Mouse (Mus musculus) megakaryocyte, embryonic 14.5 days (primary cell): ENCODE measurements at regions not wholly inside any gene's neighbourhood (a gene's known extent, or its start where the extent isn't known, plus 50 kb on each side); places are given as distances from the start of the nearest gene placed in this dataset.

Source experiments
- FLI1 ChIP-seq: IDR thresholded peaks from 2 replicates; pipeline ENCODE4 v1.6.1; 2012; ENCODE audit warnings: low read length, inconsistent platforms, mixed read lengths
- GATA1 ChIP-seq: IDR thresholded peaks from 3 replicates; pipeline ENCODE4 v1.6.1; 2012; ENCODE audit warnings: mixed read lengths, low read length, inconsistent platforms, borderline replicate concordance

GRCm38 (mm10) chr13:107175891-107176290, 154.0 kb upstream of the Kif2a start:
- TF ChIP-seq GATA1 = no peak
- no peak for TF ChIP-seq FLI1
